Mouse (Mus musculus) adrenal gland, adult 2 months (tissue): ENCODE results near the gene BC030870. TPM values are rescaled to one million over a fixed set of nuclear protein-coding genes. Genes with fewer than 3 reads are reported as not detected.
A peak's percentile ranks its signal among the peaks of the same experiment; 100 is the strongest.

Experiments
- DNase-seq: peaks from one replicate; pipeline ENCODE4 v3.0.0; 2021
- microRNA-seq, 2 experiments: library from miRNA; unstranded; fragments of <30 nt; microRNA quantifications; one replicate each; pipeline ENCODE4 v1.2.0; 2021
- polyA plus RNA-seq: library from polyadenylated mRNA; depleted of rRNA; stranded (reverse); fragments of >200 nt; gene quantifications from 2 replicates; pipeline ENCODE4 v1.2.3, GENCODE M21; 2012; rRNA removed
- total RNA-seq, 2 experiments: library from RNA; stranded (reverse); gene quantifications; 2 replicates each; pipeline ENCODE4 v1.2.3; 2021

The BC030870 gene
- total and polyA plus RNA-seq, 3 experiments, result not detected

GRCm38 (mm10) chr8:65080731-65081130 is 48.6 kb downstream of the BC030870 start:
- DNase-seq, result peak; percentile 60

DNA sequence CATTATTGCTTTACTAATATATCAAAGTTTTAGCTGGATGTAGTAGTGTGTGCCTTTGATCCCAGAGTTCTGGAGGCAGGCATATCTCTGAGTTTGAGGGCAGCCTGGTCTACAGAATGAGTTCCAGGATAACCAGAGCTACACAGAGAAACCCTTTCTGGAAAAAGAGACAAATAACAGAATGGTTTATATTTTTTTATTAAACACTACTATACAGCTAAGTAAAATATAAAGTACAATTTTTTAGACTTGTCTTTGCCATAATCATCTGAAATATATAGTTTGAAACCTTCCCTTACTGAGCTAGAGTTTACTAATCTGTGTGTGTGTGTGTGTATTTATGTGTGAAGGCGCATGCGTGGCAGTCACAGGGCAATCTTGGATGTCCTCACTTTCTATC is 54.6 kb downstream of the BC030870 start, which contains the start of gene Gm10663:
TSS of gene Gm10663 (plus strand) at position 301 of the 400 bp plus-strand sequence.
- DNase-seq, result no peak

GRCm38 (mm10) chr8:65070996-65071395 is 58.4 kb downstream of the BC030870 start:
- DNase-seq, result no peak

DNA sequence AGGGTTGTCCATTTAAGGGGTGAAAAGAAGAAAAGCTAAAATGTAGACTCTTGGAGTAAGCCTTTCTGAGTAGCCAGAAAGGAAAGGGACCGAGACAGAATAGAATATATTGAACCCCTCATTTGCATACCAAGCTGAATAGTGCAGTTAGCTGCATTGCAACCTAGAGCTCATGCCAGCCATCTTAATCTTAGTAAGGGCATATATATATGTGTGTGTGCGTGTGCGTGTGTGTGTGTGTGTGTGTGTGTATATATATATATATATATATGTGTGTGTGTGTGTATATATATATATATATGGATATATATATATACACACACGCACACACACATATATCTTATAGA is 60.9 kb downstream of the BC030870 start:
- no peak for DNase-seq

DNA sequence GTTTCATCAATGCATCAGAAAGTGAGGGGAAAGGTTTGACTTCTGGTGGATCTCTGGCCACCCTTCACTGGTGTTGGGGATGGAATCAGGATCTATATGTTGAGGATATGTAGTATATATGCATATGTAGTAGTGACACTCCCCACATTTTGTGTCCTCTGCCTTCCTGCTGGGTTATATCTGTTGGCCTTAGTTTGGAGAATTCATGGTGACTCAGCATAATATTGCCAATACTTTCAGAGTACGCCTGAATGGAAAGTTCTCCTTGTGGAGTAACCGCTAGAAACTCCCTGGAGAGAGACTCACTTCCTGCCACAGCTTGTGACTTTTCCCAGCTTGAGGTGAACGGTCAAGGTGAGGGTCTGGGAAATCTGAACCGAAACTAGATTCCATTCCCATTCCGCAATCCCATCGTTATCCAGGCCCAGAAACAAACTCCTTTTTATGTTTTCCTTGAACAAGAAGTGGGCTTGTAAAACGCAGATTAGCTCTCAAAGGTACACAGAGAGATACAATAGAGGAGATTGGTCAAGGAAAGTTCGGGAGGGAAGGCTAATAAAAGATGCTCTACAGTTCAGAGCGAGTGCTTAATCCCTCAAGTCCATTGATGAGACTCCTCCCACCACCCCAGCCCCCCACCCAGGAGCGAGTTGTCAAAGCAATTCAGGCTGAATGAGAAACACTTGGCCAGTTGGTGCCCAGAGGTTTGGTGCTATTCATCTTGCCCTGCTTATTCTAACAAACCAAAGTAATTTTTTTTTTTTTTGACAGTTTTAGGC is 61.5 kb downstream of the BC030870 start:
- DNase-seq, result no peak

GRCm38 (mm10) chr8:65067031-65067430 is 62.3 kb downstream of the BC030870 start:
- DNase-seq, result no peak

- no peak for DNase-seq
These were observed 63.7 kb downstream of the BC030870 start for GRCm38 (mm10) chr8:65065622-65066021.

- DNase-seq, result no peak
These were observed 65.3 kb downstream of the BC030870 start for GRCm38 (mm10) chr8:65064071-65064470.

DNA sequence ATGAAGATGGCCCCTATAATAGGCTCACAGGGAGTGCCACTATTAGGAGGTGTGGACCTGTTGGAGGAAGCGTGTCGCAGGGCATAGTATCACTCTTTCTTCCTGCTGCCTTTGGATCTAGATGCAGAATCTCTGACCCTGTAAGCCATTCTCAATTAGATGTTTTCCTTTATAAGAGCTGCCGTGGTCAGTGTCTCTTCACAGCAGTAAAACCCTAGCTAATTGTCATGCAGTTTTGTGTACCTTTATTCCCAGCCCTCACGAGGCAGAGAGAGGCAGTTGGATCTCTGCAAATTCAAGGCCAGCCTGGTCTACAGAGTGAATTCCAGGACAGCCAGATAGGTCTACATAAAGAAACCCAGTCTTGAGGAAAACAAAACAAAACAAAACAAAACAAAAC is 67.2 kb downstream of the BC030870 start:
- no peak for DNase-seq

GRCm38 (mm10) chr8:65056722-65057121 is 72.6 kb downstream of the BC030870 start:
- no peak for DNase-seq

DNA sequence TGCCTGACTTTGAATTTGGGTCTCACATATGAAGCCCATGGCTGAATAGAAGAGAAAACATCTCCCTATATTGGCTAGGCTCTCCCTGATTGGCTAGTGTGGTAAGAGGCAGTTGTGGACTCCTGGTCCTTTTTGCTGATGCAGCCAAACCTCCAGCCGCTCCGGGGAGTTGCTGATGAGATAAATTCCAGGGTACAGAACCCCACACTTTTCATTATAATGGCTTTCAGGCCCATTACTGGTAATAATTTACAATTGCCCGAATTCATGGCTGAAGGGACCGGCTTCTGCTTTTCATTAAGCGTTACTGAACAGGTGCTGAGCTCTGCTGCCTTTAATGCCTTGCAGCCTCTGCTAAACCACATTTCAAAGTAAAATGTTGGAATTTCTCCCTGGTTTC is 75.4 kb downstream of the BC030870 start:
- no peak for DNase-seq

DNA sequence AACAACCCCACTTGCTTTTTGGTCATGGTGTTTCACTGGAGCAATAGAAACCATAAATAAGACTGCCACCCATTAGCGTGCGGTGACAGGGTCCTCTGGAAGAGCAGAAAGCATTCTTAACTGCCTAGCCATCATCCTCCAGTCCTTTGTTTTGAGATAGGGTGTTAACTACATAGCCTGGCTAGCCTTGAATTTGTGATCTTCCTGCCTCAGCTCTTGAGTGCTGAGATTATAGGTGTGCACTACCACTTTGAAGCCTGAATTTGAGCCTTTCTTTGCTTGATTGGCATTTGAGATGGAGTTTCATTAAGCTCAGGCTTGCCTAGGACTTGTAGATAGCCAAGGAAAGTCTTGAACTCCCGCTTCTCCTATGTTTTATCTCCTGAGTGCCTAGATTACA is 75.8 kb downstream of the BC030870 start:
- no peak for DNase-seq

DNA sequence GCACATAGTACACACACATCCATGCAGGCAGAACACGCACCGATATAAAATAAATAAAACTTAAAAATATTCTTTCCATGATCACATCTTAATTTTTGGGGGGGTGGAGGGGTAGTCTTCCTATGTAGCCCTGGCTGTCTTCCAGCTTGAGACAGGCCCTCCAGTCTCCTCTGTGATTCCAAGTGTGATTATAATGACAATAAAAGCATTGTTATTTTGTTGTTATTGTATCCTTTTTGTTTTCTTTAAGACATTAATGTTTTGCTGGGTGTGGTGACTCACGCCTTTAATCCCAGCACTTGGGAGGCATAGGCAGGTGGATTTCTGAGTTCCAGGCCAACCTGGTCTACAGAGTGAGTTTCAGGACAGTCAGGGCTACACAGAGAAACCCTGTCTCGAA is 81.6 kb downstream of the BC030870 start:
- no peak for DNase-seq

- DNase-seq, result no peak
These were observed 82.2 kb downstream of the BC030870 start for GRCm38 (mm10) chr8:65047193-65047592.

GRCm38 (mm10) chr8:65046565-65046964 is 82.8 kb downstream of the BC030870 start:
- DNase-seq, result no peak

GRCm38 (mm10) chr8:65037117-65037533 is 92.2 kb downstream of the BC030870 start, which contains the start of gene Apela:
TSS of gene Apela (minus strand) at chr8:65037336.
- DNase-seq, result peak; percentile 33

Small RNAs within 50 kb of the gene (microRNA-seq; reads per million reads assigned to microRNA genes)
- 0 reads per million in 2 experiments for gene Gm24333

Other genes starting within 250 kb of the BC030870 start
- gene Tmem192, start 182.4 kb downstream of the BC030870 start, total RNA-seq, result 10 to 100 TPM; 57.5 to 77.8 TPM
- gene Tmem192, start 182.4 kb downstream of the BC030870 start, polyA plus RNA-seq, result 141 and 177 TPM in 2 replicates
- not detected for gene Trim75, start 141.7 kb downstream of the BC030870 start, total RNA-seq
- gene Trim75, start 141.7 kb downstream of the BC030870 start, polyA plus RNA-seq, result not detected in 2 replicates
- gene Trim61, start 111.0 kb downstream of the BC030870 start, total RNA-seq, result not detected
- gene Trim61, start 111.0 kb downstream of the BC030870 start, polyA plus RNA-seq, result not detected in 2 replicates
- gene Trim60, start 111.0 kb downstream of the BC030870 start, total RNA-seq, result not detected
- not detected in 2 replicates for gene Trim60, start 111.0 kb downstream of the BC030870 start, polyA plus RNA-seq
- gene Apela, start 92.2 kb downstream of the BC030870 start, total RNA-seq, result not detected
- gene Apela, start 92.2 kb downstream of the BC030870 start, polyA plus RNA-seq, result not detected in 2 replicates
- gene Gm10663, start 54.5 kb downstream of the BC030870 start, total RNA-seq, result not detected
- gene Gm10663, start 54.5 kb downstream of the BC030870 start, polyA plus RNA-seq, result not detected in 2 replicates